Mouse (Mus musculus) MEL (cell line): ENCODE data around the gene Josd2.

Source experiments
- CTCF ChIP-seq, 3 experiments: IDR thresholded peaks in 2 of 3; conservative IDR thresholded peaks in 1 of 3; 2 replicates each; pipeline ENCODE4 v1.5.1; 2011 to 2012; ENCODE audit warnings: low read length in 3 of 3, low read depth in 2 of 3, mild to moderate bottlenecking in 2 of 3, improper control_type of control experiment in 1 of 3, inconsistent platforms in 1 of 3, mixed read lengths in 1 of 3, moderate library complexity in 1 of 3; ENCODE audit not compliant: control insufficient read depth in 1 of 3, insufficient read depth in 1 of 3, poor library complexity in 1 of 3, severe bottlenecking in 1 of 3
- EP300 ChIP-seq, 2 experiments: IDR thresholded peaks; 2 replicates each; pipeline ENCODE4 v1.6.1; 2011; ENCODE audit warnings: improper control_type of control experiment in 2 of 2, low read length in 2 of 2, low read depth in 1 of 2, mild to moderate bottlenecking in 1 of 2
- GABPA ChIP-seq: IDR thresholded peaks from 2 replicates; pipeline ENCODE4 v1.6.1; 2012; ENCODE audit warnings: low read depth, mild to moderate bottlenecking, inconsistent platforms, low read length, improper control_type of control experiment, moderate library complexity
- GATA1 ChIP-seq: IDR thresholded peaks from 2 replicates; pipeline ENCODE4 v1.6.1; 2011; ENCODE audit warnings: low read depth, low read length, improper control_type of control experiment
- JUND ChIP-seq: IDR thresholded peaks from 2 replicates; pipeline ENCODE4 v1.6.1; 2011; ENCODE audit warnings: low read depth, mild to moderate bottlenecking, improper control_type of control experiment, low read length
- MAZ ChIP-seq: IDR thresholded peaks from 2 replicates; pipeline ENCODE4 v1.6.1; 2012; ENCODE audit warnings: low read depth, mild to moderate bottlenecking, inconsistent platforms, low read length, improper control_type of control experiment
- POLR2A ChIP-seq, 2 experiments: IDR thresholded peaks; 2 replicates each; pipeline ENCODE4 v1.6.1; 2011 to 2012; ENCODE audit warnings: low read length in 2 of 2, mild to moderate bottlenecking in 2 of 2, control low read depth in 1 of 2, improper control_type of control experiment in 1 of 2, low read depth in 1 of 2, moderate library complexity in 1 of 2; ENCODE audit not compliant: control insufficient read depth in 1 of 2, insufficient read depth in 1 of 2, poor library complexity in 1 of 2
- USF2 ChIP-seq, 2 experiments: IDR thresholded peaks; 2 replicates each; pipeline ENCODE4 v1.6.1; 2011 to 2012; ENCODE audit warnings: improper control_type of control experiment in 2 of 2, low read length in 2 of 2, borderline replicate concordance in 1 of 2, inconsistent platforms in 1 of 2, low read depth in 1 of 2, mild to moderate bottlenecking in 1 of 2; ENCODE audit not compliant: insufficient read depth in 1 of 2
- ZKSCAN1 ChIP-seq: IDR thresholded peaks from 2 replicates; pipeline ENCODE4 v1.6.1; 2012; ENCODE audit warnings: low read depth, mild to moderate bottlenecking, inconsistent platforms, low read length, improper control_type of control experiment, moderate library complexity
- ZNF384 ChIP-seq: IDR thresholded peaks from 2 replicates; pipeline ENCODE4 v1.6.1; 2012; ENCODE audit warnings: low read depth, mild to moderate bottlenecking, inconsistent platforms, low read length, improper control_type of control experiment

GRCm38 (mm10) chr7:44462218-44463055, 5.3 kb upstream of the Josd2 start:
- TF ChIP-seq GABPA (no peak), ZKSCAN1 (no peak), CTCF (IDR thresholded peaks at IDR 0.05 in 2 of 3, conservative IDR thresholded peaks at IDR 0.05 in 1 of 3; ENCODE audit: control insufficient read depth in 1 of 3, insufficient read depth in 1 of 3, low read depth in 2 of 3, low read length in 3 of 3, poor library complexity in 1 of 3, severe bottlenecking in 1 of 3) (no peak), USF2 (IDR thresholded peaks at IDR 0.05; ENCODE audit: borderline replicate concordance in 1 of 2, insufficient read depth in 1 of 2, low read depth in 1 of 2, low read length in 2 of 2) (no peak), ZNF384 (no peak), GATA1 (no peak), POLR2A (IDR thresholded peaks at IDR 0.05; ENCODE audit: control insufficient read depth in 1 of 2, insufficient read depth in 1 of 2, low read depth in 1 of 2, low read length in 2 of 2, poor library complexity in 1 of 2) (no peak), MAZ (no peak), EP300 (IDR thresholded peaks at IDR 0.05; ENCODE audit: low read depth in 1 of 2, low read length in 2 of 2) (no peak), JUND (no peak)
